Mouse (Mus musculus): ENCODE data around the gene Ncaph. TPM values are rescaled to one million over a fixed set of nuclear protein-coding genes. Genes with fewer than 3 reads are reported as not detected.
A peak's percentile ranks its signal among the peaks of the same experiment; 100 is the strongest.
"Not testable (repeated sequence)": the region's sequence is repeated elsewhere in the genome, so short reads cannot be mapped to it uniquely, and the experiment has no call there.

Gene Ncaph
- polyA plus RNA-seq, 1 experiment from 2014 or later = 19.2 TPM

DNA sequence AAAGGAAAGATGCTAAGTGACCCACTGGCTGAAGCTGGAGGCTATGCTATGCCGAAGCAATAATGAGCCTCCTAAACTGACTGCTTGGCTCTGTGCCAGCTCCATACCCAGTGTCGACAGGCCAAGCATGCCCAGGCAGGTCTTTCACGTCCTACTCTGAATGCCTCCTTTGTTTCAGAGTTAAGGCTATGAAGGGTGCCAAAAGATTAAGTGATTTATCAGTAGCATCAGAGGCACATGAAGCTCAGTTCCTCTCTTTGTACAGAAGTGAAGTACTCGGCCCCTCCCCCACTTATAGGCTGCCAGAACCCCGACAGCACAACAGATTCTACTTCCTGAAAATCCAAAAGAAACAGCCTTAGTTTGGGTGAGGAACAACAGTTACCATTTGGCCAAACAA lies 3.2 kb upstream of the Ncaph start:
- 5% methylated on average over 5 of the region's 5 CpGs for WGBS (ENCODE audit: missing documents)
- Histone ChIP-seq H3K79me2 (ENCODE audit: inconsistent target) (peaks cover 40% of the 10 kb centered on the region), H3K4me3 (ENCODE audit: inconsistent target) (no peak overlapping the region), H3K36me3 (ENCODE audit: inconsistent target) (peaks cover 18% of the 10 kb centered on the region; the same call in 1 of the 2 replicates), H3K27ac (peak overlapping the region; percentile 75)

DNA sequence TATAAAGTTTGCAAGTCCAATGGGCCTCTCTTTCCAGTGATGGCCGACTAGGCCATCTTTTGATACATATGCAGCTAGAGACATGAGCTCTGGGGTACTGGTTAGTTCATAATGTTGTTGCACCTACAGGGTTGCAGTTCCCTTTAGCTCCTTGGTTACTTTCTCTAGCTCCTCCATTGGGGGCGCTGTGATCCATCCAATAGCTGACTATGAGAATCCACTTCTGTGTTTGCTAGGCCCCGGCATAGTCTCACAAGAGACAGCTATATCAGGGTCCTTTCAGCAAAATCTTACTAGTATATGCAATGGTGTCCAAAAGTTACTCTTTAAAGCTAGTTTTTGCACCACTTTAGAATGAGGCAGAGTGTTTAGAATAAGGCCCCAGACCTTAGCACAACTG lies 1.5 kb upstream of the Ncaph start:
- 20% methylated on average over 2 of the region's 3 CpGs for WGBS (ENCODE audit: missing documents)
- not testable (repeated sequence) for H3K4me3 ChIP-seq (ENCODE audit: inconsistent target); H3K27ac ChIP-seq; H3K36me3 ChIP-seq (ENCODE audit: inconsistent target)
- H3K79me2 ChIP-seq (ENCODE audit: inconsistent target) = peaks cover 40% of the 10 kb centered on the region

DNA sequence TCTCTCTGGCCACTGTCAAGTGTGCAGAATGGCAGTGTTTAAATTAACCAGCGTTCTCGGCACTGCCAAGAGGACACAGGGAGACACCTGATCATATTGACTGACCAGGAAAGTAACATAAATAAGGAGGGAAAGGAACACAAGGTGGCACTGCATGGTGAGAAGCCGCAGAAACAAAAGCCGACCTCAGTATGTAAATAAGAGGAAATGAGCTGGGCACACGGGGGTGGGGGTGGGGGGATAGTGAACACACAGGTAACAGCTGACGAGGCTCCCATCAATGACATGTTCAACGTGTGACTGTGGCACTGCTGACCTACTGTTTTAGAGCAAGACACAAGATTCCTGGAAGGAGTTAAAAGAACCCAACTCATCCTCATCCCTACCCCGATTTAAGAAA lies 2.4 kb downstream of the Ncaph start:
- Histone ChIP-seq H3K36me3 (ENCODE audit: inconsistent target) (no peaks in the 10 kb centered on the region), H3K4me3 (ENCODE audit: inconsistent target) (no peak overlapping the region), H3K27ac (no peak overlapping the region), H3K79me2 (ENCODE audit: inconsistent target) (peaks cover 66% of the 10 kb centered on the region)
- WGBS (ENCODE audit: missing documents) = 42% methylated on average over 8 of the region's 8 CpGs

DNA sequence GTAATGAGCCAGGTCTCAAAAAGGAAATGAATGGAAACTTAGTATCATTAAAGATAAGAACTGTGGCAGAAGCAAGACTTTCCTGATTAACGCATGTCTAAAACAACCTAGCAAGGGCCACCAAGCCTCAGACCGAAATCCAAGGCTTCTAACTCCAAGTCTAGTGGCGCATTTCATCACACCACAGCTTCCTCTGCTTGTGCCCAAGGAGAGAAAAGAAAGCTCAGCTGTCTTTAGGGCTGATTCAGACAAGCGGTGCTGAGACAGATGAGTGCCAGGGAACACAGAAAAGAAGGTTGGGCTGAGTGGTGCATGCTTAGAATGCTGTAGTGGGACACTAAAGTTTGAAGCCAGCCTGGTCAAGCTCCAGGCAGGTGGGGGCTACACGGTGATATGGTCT lies 4.8 kb downstream of the Ncaph start:
- Histone ChIP-seq H3K27ac (peak overlapping the region; percentile 13; the same call in 1 of the 2 replicates), H3K36me3 (ENCODE audit: inconsistent target) (no peaks in the 10 kb centered on the region)
- 38% methylated on average over 5 of the region's 5 CpGs for WGBS (ENCODE audit: missing documents)

DNA sequence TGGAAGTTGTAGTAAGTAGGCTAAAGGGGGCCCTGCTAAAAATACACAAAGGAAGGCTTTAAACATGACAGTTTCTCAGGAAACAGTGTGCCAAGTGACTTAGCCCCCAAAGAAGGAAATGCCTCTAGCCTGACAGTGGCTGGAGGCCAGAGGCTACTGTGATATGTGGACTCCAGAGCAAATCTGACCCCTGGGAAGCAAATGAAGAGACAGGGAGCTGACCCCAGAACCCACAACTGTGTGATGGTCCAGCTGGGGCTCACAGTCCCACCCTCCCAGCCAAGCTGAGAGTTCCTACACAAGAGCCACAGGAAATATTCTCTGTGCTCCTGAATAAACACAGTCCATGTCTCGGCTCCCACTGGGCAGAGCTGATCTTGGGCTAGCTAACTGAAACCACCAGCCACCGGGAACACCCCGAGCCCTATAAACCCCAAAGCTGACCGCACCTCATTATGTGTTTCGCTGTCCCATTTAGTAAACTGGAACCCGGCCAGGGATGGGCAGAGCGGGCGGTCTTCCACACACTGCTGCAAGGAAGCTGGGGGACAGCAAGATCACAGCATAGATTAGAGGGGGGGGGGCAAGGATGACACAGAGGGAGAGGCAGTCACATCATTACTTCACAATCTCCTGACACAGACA lies 12.0 kb downstream of the Ncaph start:
- H3K79me2 ChIP-seq (ENCODE audit: inconsistent target) = no peaks in the 10 kb centered on the region
- H3K4me3 ChIP-seq (ENCODE audit: inconsistent target) = no peak overlapping the region
- WGBS (ENCODE audit: missing documents) = 99% methylated on average over 8 of the region's 8 CpGs
- no peak overlapping the region for H3K27ac ChIP-seq
- no peaks in the 10 kb centered on the region; the same call in 1 of the 2 replicates for H3K36me3 ChIP-seq (ENCODE audit: inconsistent target)

More for the DNA sequence above, 4.8 kb downstream of the Ncaph start:
- H3K4me3 ChIP-seq (ENCODE audit: inconsistent target) = no peak overlapping the region
- H3K79me2 ChIP-seq (ENCODE audit: inconsistent target) = peaks cover 66% of the 10 kb centered on the region

DNA sequence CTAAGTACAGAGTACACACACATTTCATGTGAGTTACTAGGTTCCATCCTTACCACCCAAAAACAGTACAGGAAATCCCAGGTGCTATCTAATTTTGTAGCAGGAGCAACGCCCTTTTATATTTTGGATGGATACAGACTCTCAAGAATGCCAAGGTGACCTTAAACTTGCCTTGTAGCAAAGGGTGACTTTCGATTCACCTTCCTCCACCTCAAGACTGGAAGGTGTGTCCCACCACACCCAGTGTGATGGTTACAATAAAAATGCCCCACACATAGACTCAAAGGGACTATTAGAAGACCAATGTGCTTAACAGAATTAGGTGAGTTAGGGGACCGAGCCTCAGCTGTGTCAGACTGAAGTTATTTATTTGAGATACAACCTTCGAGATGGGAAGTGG lies 24.8 kb downstream of the Ncaph start:
- Histone ChIP-seq H3K4me3 (ENCODE audit: inconsistent target) (no peak overlapping the region), H3K36me3 (ENCODE audit: inconsistent target) (peaks cover 15% of the 10 kb centered on the region), H3K27ac (no peak overlapping the region), H3K79me2 (ENCODE audit: inconsistent target) (no peaks in the 10 kb centered on the region)
- WGBS (ENCODE audit: missing documents) = 94% methylated on average over 4 of the region's 4 CpGs

- 87% methylated on average over 8 of the region's 8 CpGs for WGBS (ENCODE audit: missing documents)
- no peak overlapping the region for H3K4me3 ChIP-seq (ENCODE audit: inconsistent target)
- H3K36me3 ChIP-seq (ENCODE audit: inconsistent target) = peaks cover 74% of the 10 kb centered on the region
- H3K27ac ChIP-seq = no peak overlapping the region
- peaks cover 17% of the 10 kb centered on the region; the same call in 1 of the 2 replicates for H3K79me2 ChIP-seq (ENCODE audit: inconsistent target)
Observed at GRCm38 (mm10) chr2:127092000-127092399, 41.8 kb downstream of the Ncaph start.

- H3K79me2 ChIP-seq (ENCODE audit: inconsistent target) = peaks cover 17% of the 10 kb centered on the region; the same call in 1 of the 2 replicates
- H3K4me3 ChIP-seq (ENCODE audit: inconsistent target); H3K27ac ChIP-seq: not testable (repeated sequence)
- peaks cover 66% of the 10 kb centered on the region for H3K36me3 ChIP-seq (ENCODE audit: inconsistent target)
Observed at GRCm38 (mm10) chr2:127090151-127090550, 43.6 kb downstream of the Ncaph start.

DNA sequence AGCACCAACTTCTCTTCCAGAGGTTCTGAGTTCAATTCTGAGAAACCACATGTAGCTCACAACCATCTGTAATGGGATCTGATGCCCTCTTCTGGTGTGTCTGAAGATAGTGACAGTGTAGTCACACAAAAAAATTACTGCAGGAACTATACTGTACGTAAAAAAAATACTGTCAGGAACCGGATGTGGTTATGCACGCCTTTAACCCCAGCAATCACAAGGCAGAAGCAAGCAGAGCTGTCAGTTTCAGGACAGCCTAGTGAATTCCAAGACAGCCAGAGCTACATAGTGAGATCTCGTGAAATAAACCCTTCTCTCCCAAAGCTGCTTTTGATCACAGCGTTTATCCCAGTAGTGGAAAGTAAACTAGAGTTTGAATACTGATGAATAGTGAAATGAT lies 47.5 kb downstream of the Ncaph start:
- Histone ChIP-seq H3K4me3 (ENCODE audit: inconsistent target) (no peak overlapping the region), H3K36me3 (ENCODE audit: inconsistent target) (peaks cover 34% of the 10 kb centered on the region), H3K27ac (peak overlapping the region; percentile 81), H3K79me2 (ENCODE audit: inconsistent target) (peaks cover 47% of the 10 kb centered on the region)
- WGBS (ENCODE audit: missing documents) = 29% methylated on average over 5 of the region's 5 CpGs

- 89% methylated on average over 11 of the region's 11 CpGs for WGBS (ENCODE audit: missing documents)
- peak overlapping the region; percentile 99 for H3K27ac ChIP-seq
- peak overlapping the region; percentile 19 for H3K4me3 ChIP-seq (ENCODE audit: inconsistent target)
- peaks cover 66% of the 10 kb centered on the region for H3K79me2 ChIP-seq (ENCODE audit: inconsistent target)
- 0 out of 2 replicates have a peak, but pooled peaks cover 5% of the 10 kb centered on the region for H3K36me3 ChIP-seq (ENCODE audit: inconsistent target)
Observed at GRCm38 (mm10) chr2:127080591-127081218, 53.0 kb downstream of the Ncaph start.

DNA sequence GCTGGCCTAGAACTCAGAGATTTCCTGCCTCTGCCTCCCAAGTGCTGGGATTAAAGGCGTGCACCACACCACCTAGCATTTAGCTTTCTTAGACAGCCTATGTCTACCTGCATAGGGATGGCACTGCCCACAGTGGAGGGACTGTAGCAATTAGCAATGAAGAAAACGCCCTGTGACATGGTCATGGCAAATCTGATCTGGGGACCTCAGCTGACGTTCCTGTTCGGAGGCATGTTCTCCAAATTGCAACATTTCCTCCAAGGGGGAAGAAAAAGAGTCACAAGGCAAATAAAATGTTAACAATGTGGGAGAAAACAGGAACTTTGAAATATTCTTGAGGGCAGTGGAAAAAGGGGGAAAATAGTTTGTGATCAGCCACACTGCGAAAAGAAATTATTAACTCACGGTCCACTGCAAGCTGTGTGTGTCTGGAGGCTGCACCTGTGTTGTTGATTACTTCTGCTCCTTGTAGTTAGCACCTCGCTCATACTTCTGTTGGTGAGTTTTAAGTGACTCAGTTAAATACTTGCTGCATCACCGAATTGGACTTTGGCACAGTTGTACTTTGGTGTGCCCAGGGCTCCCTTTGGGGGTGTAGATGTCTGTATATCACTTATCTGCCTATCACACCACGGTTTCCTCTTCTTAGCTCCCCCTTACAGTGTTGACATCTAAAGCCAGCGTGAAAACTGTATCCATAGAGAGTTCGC lies 53.7 kb downstream of the Ncaph start:
- peak overlapping the region; percentile 99 for H3K27ac ChIP-seq
- H3K79me2 ChIP-seq (ENCODE audit: inconsistent target) = peaks cover 73% of the 10 kb centered on the region
- peak overlapping the region; percentile 19 for H3K4me3 ChIP-seq (ENCODE audit: inconsistent target)
- 34% methylated on average over 10 of the region's 11 CpGs for WGBS (ENCODE audit: missing documents)
- H3K36me3 ChIP-seq (ENCODE audit: inconsistent target) = 0 out of 2 replicates have a peak, but pooled peaks cover 5% of the 10 kb centered on the region

GRCm38 (mm10) chr2:127079066-127079465 lies 54.7 kb downstream of the Ncaph start:
- not testable (repeated sequence) for H3K4me3 ChIP-seq (ENCODE audit: inconsistent target); H3K36me3 ChIP-seq (ENCODE audit: inconsistent target)
- 27% methylated on average over 1 of the region's 2 CpGs for WGBS (ENCODE audit: missing documents)
- H3K27ac ChIP-seq = peak overlapping the region; percentile 99
- H3K79me2 ChIP-seq (ENCODE audit: inconsistent target) = peaks cover 79% of the 10 kb centered on the region

GRCm38 (mm10) chr2:127077611-127078010 lies 56.1 kb downstream of the Ncaph start:
- 95% methylated on average over 9 of the region's 9 CpGs for WGBS (ENCODE audit: missing documents)
- no peak overlapping the region for H3K4me3 ChIP-seq (ENCODE audit: inconsistent target)

GRCm38 (mm10) chr2:127074116-127074515 lies 59.6 kb downstream of the Ncaph start:
- Histone ChIP-seq H3K36me3 (ENCODE audit: inconsistent target) (0 out of 2 replicates have a peak, but pooled peaks cover 8% of the 10 kb centered on the region), H3K79me2 (ENCODE audit: inconsistent target) (peaks cover 80% of the 10 kb centered on the region), H3K27ac (no peak overlapping the region), H3K4me3 (ENCODE audit: inconsistent target) (no peak overlapping the region)
- 100% methylated on average over 2 of the region's 2 CpGs for WGBS (ENCODE audit: missing documents)

More at GRCm38 (mm10) chr2:127077611-127078010, 56.1 kb downstream of the Ncaph start:
- Histone ChIP-seq H3K27ac (no peak overlapping the region), H3K79me2 (ENCODE audit: inconsistent target) (peaks cover 81% of the 10 kb centered on the region), H3K36me3 (ENCODE audit: inconsistent target) (0 out of 2 replicates have a peak, but pooled peaks cover 8% of the 10 kb centered on the region)

- 0 out of 2 replicates have a peak, but pooled peaks cover 17% of the 10 kb centered on the region for H3K36me3 ChIP-seq (ENCODE audit: inconsistent target)
- H3K79me2 ChIP-seq (ENCODE audit: inconsistent target) = peaks cover 52% of the 10 kb centered on the region
- WGBS (ENCODE audit: missing documents) = 12% methylated on average over 7 of the region's 9 CpGs
- peak overlapping the region; percentile 76 for H3K4me3 ChIP-seq (ENCODE audit: inconsistent target)
- H3K27ac ChIP-seq = peak overlapping the region; percentile 64
Observed at GRCm38 (mm10) chr2:127070879-127071278, 62.9 kb downstream of the Ncaph start.

All from macrophage (primary cell).